Mouse (Mus musculus) stomach, embryonic 15.5 days (tissue): ENCODE results near the gene Rint1. TPM values are rescaled to one million over a fixed set of nuclear protein-coding genes. Genes with fewer than 3 reads are reported as not detected.
A peak's percentile ranks its signal among the peaks of the same experiment; 100 is the strongest.

Source experiments
- ATAC-seq: fragments of 200-750 bp; cut with Nextera tagmentation; 2 replicates; pipeline ENCODE4 v1.8.0; 2017; ENCODE audit warnings: low read depth, moderate number of reproducible peaks, moderate TSS enrichment; ENCODE audit not compliant: insufficient read depth, low FRiP score
- H3K27ac ChIP-seq: fragments of 300-500 bp; sonication (generic); 2 replicates; pipeline ENCODE4 v1.5.1; 2015; ENCODE audit warnings: mild to moderate bottlenecking, inconsistent platforms
- H3K27me3 ChIP-seq: fragments of 300-500 bp; sonication (generic); replicated peaks from 2 replicates; pipeline ENCODE4 v1.6.1; 2015; ENCODE audit warnings: inconsistent platforms
- H3K36me3 ChIP-seq: fragments of 300-500 bp; sonication (generic); 2 replicates; pipeline ENCODE4 v1.6.1; 2015; ENCODE audit warnings: inconsistent platforms
- H3K4me1 ChIP-seq: fragments of 300-500 bp; sonication (generic); 2 replicates; pipeline ENCODE4 v1.6.1; 2015; ENCODE audit warnings: inconsistent platforms
- H3K4me2 ChIP-seq: fragments of 300-500 bp; sonication (generic); 2 replicates; pipeline ENCODE4 v1.6.1; 2015; ENCODE audit warnings: mild to moderate bottlenecking, inconsistent platforms
- H3K4me3 ChIP-seq: fragments of 300-500 bp; sonication (generic); replicated peaks from 2 replicates; pipeline ENCODE4 v1.5.1; 2015; ENCODE audit warnings: inconsistent platforms
- H3K9ac ChIP-seq: fragments of 300-500 bp; sonication (generic); 2 replicates; pipeline ENCODE4 v1.6.1; 2015; ENCODE audit warnings: inconsistent platforms
- H3K9me3 ChIP-seq: fragments of 300-500 bp; sonication (generic); 2 replicates; pipeline ENCODE4 v1.6.1; 2016; ENCODE audit warnings: inconsistent platforms
- WGBS: fragments of 180-500 bp; shearing (Covaris S2); methylation state at CpG from one replicate; pipeline ENCODE4 v1.1.7; 2015; 5-methylcytosine and 5-hydroxymethylcytosine counted together
- polyA plus RNA-seq: library from polyadenylated mRNA; unstranded; fragments of >200 nt; fragmentation: Nextera tagmentation; extraction: Ambion mirVana; gene quantifications from 2 replicates; pipeline ENCODE4 v1.2.1, GENCODE M21; 2015

Gene Rint1
- polyA plus RNA-seq, 1 experiment from 2014 or later = 41.9 TPM

DNA sequence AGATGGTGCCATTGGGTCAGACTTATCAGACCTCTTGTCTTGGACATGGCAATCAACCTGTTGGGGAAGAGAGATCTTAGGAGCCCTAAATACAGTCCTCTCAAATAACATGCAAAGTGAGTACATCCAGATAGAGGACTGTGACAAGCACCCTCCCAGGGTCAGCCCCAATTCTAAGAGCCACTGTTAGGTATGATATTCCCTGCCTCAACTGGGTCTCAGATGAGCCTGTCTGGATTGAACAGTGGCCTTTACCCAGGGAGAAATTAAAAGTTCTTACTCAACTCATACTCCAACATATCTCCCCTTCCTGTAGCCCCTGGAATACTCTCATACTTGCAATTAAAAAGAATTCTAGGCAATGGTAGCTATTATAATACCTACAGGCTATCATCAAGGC lies 69.7 kb downstream of the Rint1 start:
- H3K27ac ChIP-seq = no peak overlapping the region
- H3K36me3 ChIP-seq = peaks cover 43% of the 10 kb centered on the region
- ATAC-seq = no peak
- peaks cover 2% of the 10 kb centered on the region; the same call in 1 of the 2 replicates for H3K4me1 ChIP-seq
- no peak overlapping the region for H3K4me2 ChIP-seq
- H3K9ac ChIP-seq = no peak overlapping the region
- H3K4me3 ChIP-seq = no peak overlapping the region
- H3K27me3 ChIP-seq = no peaks in the 10 kb centered on the region
- H3K9me3 ChIP-seq = no peaks in the 10 kb centered on the region

DNA sequence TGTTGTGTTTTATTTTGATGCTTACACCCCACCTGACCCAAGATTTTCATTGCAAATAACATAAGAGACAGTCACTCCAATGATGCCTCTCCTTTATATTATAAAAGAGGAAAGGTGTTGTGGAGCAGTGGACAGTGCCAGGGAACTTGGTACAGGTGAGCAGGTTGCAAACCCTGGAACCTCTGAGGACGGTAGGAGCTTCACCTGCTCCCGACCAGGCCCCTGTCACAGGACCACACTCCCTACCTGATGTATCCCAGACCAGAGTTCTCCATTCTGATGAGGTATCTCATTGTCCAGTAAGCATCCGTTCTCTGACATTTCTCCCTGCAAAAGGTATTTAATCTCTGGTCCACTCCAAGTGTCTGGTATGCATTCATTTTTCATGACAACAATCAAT lies 70.5 kb downstream of the Rint1 start:
- no peaks in the 10 kb centered on the region for H3K27me3 ChIP-seq
- H3K4me2 ChIP-seq = no peak overlapping the region
- ATAC-seq = no peak

GRCm38 (mm10) chr5:23858643-23859042 lies 71.1 kb downstream of the Rint1 start:
- peaks cover 7% of the 10 kb centered on the region; the same call in 1 of the 2 replicates for H3K4me1 ChIP-seq
- H3K27me3 ChIP-seq = no peaks in the 10 kb centered on the region
- H3K9me3 ChIP-seq = no peaks in the 10 kb centered on the region
- 84% methylated on average over 7 of the region's 7 CpGs for WGBS
- peaks cover 30% of the 10 kb centered on the region for H3K36me3 ChIP-seq
- H3K4me2 ChIP-seq = no peak overlapping the region
- no peak overlapping the region for H3K27ac ChIP-seq
- H3K9ac ChIP-seq = no peak overlapping the region
- H3K4me3 ChIP-seq = no peak overlapping the region
- ATAC-seq = no peak

More for the DNA sequence above, 70.5 kb downstream of the Rint1 start:
- peaks cover 4% of the 10 kb centered on the region; the same call in 1 of the 2 replicates for H3K4me1 ChIP-seq
- H3K9ac ChIP-seq = no peak overlapping the region
- WGBS = 72% methylated on average over 3 of the region's 3 CpGs
- H3K4me3 ChIP-seq = no peak overlapping the region
- no peaks in the 10 kb centered on the region for H3K9me3 ChIP-seq
- H3K36me3 ChIP-seq = peaks cover 35% of the 10 kb centered on the region
- H3K27ac ChIP-seq = no peak overlapping the region

GRCm38 (mm10) chr5:23859087-23859718 lies 71.7 kb downstream of the Rint1 start:
- no peak for ATAC-seq
- no peak overlapping the region for H3K4me2 ChIP-seq
- H3K4me3 ChIP-seq = no peak overlapping the region
- H3K9me3 ChIP-seq = no peaks in the 10 kb centered on the region
- peaks cover 28% of the 10 kb centered on the region for H3K36me3 ChIP-seq
- WGBS = 89% methylated on average over 1 of the region's 1 CpGs
- peaks cover 7% of the 10 kb centered on the region; the same call in 1 of the 2 replicates for H3K4me1 ChIP-seq
- H3K9ac ChIP-seq = no peak overlapping the region
- no peak overlapping the region for H3K27ac ChIP-seq
- H3K27me3 ChIP-seq = no peaks in the 10 kb centered on the region

DNA sequence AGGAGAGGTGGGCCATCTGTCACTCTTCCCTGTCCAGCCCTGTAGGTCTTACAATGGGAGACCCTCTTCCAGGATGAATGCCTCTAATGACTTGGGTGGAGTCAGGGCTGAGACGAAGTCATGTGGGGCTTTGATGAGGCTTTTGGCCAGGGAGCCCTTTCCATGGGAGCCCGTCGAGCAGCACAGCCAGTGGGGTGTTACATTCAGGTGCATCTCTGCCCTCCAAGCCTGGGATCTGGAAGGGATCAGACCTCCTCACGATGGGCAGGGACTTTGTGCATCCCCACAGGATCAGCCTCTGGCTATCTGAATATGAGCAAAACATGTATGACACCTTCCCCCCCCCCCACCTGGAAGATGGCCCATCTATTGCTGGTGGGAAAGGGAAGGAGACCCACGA lies 72.4 kb downstream of the Rint1 start:
- no peak overlapping the region for H3K27ac ChIP-seq
- no peaks in the 10 kb centered on the region for H3K27me3 ChIP-seq
- peaks cover 23% of the 10 kb centered on the region for H3K36me3 ChIP-seq
- no peaks in the 10 kb centered on the region for H3K9me3 ChIP-seq
- WGBS = 84% methylated on average over 5 of the region's 5 CpGs
- no peak overlapping the region for H3K4me3 ChIP-seq
- no peak overlapping the region for H3K4me2 ChIP-seq
- ATAC-seq = no peak
- H3K4me1 ChIP-seq = peaks cover 7% of the 10 kb centered on the region; the same call in 1 of the 2 replicates
- H3K9ac ChIP-seq = no peak overlapping the region

DNA sequence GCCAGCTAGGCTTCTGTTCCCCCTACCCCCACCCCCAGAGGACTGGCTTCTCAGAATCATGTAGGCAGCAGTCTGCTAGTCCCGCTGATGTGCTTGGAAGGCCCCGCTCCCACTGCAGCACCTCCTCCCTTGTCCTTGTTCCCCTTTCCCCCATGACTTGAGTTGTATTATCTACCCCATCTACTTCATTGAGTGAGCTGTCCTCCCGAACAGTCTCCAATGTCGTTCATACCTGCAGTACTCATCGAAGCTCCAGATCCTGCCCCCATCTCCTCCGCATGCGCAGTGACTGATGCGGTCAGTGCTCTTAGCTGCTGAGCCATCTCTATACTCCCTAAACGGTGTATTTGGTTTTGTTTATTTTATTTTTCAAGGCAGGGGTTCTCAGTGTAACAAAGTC lies 74.2 kb downstream of the Rint1 start:
- Histone ChIP-seq H3K9me3 (no peaks in the 10 kb centered on the region), H3K9ac (no peak overlapping the region), H3K4me1 (peaks cover 7% of the 10 kb centered on the region; the same call in 1 of the 2 replicates), H3K4me2 (no peak overlapping the region), H3K4me3 (no peak overlapping the region), H3K27ac (no peak overlapping the region), H3K27me3 (no peaks in the 10 kb centered on the region), H3K36me3 (peaks cover 10% of the 10 kb centered on the region; the same call in 1 of the 2 replicates)
- ATAC-seq = no peak
- 85% methylated on average over 9 of the region's 9 CpGs for WGBS

GRCm38 (mm10) chr5:23862291-23862690 lies 74.8 kb downstream of the Rint1 start:
- no peak for ATAC-seq
- Histone ChIP-seq H3K9me3 (no peaks in the 10 kb centered on the region), H3K27ac (peak overlapping the region; percentile 3; the same call in 1 of the 2 replicates), H3K4me3 (no peak overlapping the region), H3K4me1 (peaks cover 7% of the 10 kb centered on the region; the same call in 1 of the 2 replicates), H3K27me3 (no peaks in the 10 kb centered on the region), H3K9ac (no peak overlapping the region), H3K4me2 (no peak overlapping the region), H3K36me3 (peaks cover 5% of the 10 kb centered on the region; the same call in 1 of the 2 replicates)
- WGBS = 48% methylated on average over 5 of the region's 5 CpGs

DNA sequence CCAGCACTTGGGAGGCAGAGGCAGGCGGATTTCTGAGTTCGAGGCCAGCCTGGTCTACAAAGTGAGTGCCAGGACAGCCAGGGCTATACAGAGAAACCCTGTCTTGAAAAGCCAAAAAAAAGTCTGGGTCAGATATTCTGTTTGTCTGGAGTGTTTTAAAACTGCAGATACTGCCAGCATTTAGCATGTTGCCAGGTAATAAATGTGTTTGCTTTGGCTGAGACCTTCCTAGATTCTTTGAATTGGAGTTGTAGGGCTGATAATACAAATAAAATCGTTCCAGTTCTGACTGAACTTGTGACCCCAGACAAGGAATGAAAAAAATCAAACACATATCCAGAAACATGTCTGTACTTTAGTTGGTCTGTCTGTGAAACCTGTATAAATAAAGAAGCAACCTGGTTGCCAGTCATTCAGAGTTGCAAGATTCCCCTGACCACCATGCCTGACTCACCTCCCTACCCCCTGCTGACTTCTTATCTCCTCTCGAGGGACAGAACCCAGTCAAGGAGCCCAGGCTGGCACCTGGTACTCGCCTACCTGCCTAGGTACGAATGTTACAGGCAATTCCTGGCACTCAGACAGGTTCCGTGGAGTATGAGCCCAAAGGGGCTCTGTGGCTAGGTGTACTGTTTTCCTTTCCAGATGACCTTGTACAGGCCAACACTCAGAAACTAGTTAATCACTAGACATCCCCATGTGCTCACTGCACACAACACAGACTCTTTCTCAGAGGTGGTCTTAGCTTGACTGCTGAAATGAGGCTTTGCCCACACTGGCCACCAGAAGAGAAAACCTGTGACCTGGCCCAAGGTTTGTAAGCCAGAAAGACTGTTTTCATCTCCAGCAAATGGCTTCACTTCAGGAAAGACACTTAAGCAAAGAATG lies 75.9 kb downstream of the Rint1 start:
- WGBS = 60% methylated on average over 7 of the region's 7 CpGs

GRCm38 (mm10) chr5:23864054-23864965 lies 76.8 kb downstream of the Rint1 start:
- no peaks in the 10 kb centered on the region for H3K27me3 ChIP-seq
- H3K9me3 ChIP-seq = no peaks in the 10 kb centered on the region
- no peak overlapping the region for H3K4me2 ChIP-seq
- H3K9ac ChIP-seq = no peak overlapping the region
- peaks cover 7% of the 10 kb centered on the region; the same call in 1 of the 2 replicates for H3K4me1 ChIP-seq
- ATAC-seq = peak; percentile 75
- WGBS = 77% methylated on average over 13 of the region's 13 CpGs
- H3K27ac ChIP-seq = peak overlapping the region; percentile 66; the same call in 1 of the 2 replicates
- H3K4me3 ChIP-seq = no peak overlapping the region
- H3K36me3 ChIP-seq = peaks cover 5% of the 10 kb centered on the region; the same call in 1 of the 2 replicates

More for the DNA sequence above, 75.9 kb downstream of the Rint1 start:
- H3K9ac ChIP-seq = no peak overlapping the region
- no peaks in the 10 kb centered on the region for H3K9me3 ChIP-seq
- ATAC-seq = 0 out of 2 replicates have a peak, but pooled peaks have one; percentile 14
- H3K4me2 ChIP-seq = no peak overlapping the region
- H3K36me3 ChIP-seq = peaks cover 5% of the 10 kb centered on the region; the same call in 1 of the 2 replicates
- peaks cover 7% of the 10 kb centered on the region; the same call in 1 of the 2 replicates for H3K4me1 ChIP-seq
- H3K4me3 ChIP-seq = no peak overlapping the region
- peak overlapping the region; percentile 66 for H3K27ac ChIP-seq
- no peaks in the 10 kb centered on the region for H3K27me3 ChIP-seq

DNA sequence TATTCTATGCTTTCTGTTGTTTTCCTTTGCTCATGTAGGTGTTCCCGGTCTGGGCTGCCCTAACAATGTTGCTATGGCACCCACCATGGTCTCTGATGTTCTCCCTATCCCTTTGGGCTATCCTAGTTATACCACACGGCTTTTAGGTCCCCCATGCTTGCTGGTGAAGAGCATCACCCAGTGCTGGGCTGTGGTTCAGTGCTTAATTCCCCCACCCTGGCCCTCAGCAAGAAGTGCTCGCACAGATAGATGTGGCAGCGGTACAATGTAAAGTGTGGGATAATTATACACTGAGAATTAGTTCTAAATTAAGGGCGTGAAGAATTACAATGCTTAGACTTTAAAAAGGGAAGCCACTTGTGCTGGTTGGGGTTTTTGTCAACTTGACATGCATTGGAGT lies 78.4 kb downstream of the Rint1 start:
- Histone ChIP-seq H3K27me3 (no peaks in the 10 kb centered on the region), H3K27ac (no peak overlapping the region), H3K9ac (no peak overlapping the region), H3K4me1 (peaks cover 7% of the 10 kb centered on the region; the same call in 1 of the 2 replicates), H3K36me3 (no peaks in the 10 kb centered on the region), H3K9me3 (no peaks in the 10 kb centered on the region), H3K4me3 (no peak overlapping the region), H3K4me2 (no peak overlapping the region)
- no peak for ATAC-seq
- WGBS = 87% methylated on average over 5 of the region's 5 CpGs
